Mouse (Mus musculus): ENCODE data around the gene Rnf145. TPM values are rescaled to one million over a fixed set of nuclear protein-coding genes. Genes with fewer than 3 reads are reported as not detected.

Gene Rnf145
- polyA plus RNA-seq, 1 experiment from 2014 or later = 50.5 TPM

DNA sequence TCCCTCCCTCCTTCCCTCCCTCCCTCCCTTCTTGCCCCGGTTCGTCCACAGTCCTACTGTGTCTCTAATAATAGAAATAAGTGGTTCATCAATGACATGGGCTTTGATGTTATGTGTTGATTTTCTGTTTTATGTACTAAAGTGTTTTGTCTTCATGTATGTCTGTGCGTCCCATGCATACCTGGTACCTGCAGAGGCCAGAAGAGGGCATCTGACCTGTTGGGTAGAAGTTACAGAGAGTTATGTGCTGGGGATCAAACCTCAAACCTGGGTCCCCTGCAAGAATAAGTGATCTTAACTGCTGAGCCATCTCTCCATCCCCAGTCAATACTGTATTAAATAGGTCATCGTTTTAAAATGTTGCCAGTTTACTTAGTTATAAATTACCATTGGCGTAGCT is 11.0 kb downstream of the Rnf145 start:
- Histone ChIP-seq H3K36me3 (ENCODE audit: control insufficient read depth, insufficient read depth) (peaks cover 34% of the 10 kb centered on the region), H3K9me3 (replicated peaks; ENCODE audit: control insufficient read depth, low read length) (no peaks in the 10 kb centered on the region), H3K27ac (ENCODE audit: low read length) (no peak overlapping the region), H3K4me1 (ENCODE audit: control insufficient read depth, insufficient read depth, low read length) (no peaks in the 10 kb centered on the region), H3K9ac (ENCODE audit: low read length) (no peak overlapping the region), H3K27me3 (ENCODE audit: control insufficient read depth, insufficient read depth, low read length) (no peaks in the 10 kb centered on the region), H3K4me2 (ENCODE audit: low read depth, low read length) (no peak overlapping the region), H3K4me3 (ENCODE audit: low read length) (no peak overlapping the region)
- ATAC-seq (replicated peaks; ENCODE audit: extremely low read depth, insufficient read depth, low FRiP score) = no peak
- WGBS = 80% methylated on average over 5 of the region's 5 CpGs

DNA sequence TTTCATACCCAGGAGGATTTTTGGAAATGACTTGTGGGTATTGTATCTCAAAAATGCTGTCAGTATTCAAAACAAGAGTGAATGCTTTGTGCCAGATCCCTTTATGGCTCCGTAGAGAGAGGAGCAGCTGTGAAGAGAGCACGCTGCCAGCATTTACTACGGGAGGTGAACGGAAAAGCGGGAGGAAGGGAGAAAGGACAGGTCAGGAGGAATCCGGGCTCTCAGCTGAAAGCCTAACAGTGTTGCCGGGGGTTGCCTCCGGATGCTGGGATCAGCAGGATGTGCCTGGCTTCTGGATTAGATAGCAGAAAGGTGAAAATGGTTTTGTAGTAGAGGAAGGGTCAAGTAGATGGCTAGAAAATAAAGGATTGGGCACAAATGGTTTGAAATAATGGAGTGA is 11.6 kb downstream of the Rnf145 start:
- Histone ChIP-seq H3K4me2 (ENCODE audit: low read depth, low read length) (no peak overlapping the region), H3K27me3 (ENCODE audit: control insufficient read depth, insufficient read depth, low read length) (no peaks in the 10 kb centered on the region), H3K4me3 (ENCODE audit: low read length) (no peak overlapping the region), H3K9me3 (replicated peaks; ENCODE audit: control insufficient read depth, low read length) (no peaks in the 10 kb centered on the region), H3K36me3 (ENCODE audit: control insufficient read depth, insufficient read depth) (peaks cover 29% of the 10 kb centered on the region), H3K9ac (ENCODE audit: low read length) (no peak overlapping the region), H3K27ac (ENCODE audit: low read length) (no peak overlapping the region), H3K4me1 (ENCODE audit: control insufficient read depth, insufficient read depth, low read length) (no peaks in the 10 kb centered on the region)
- ATAC-seq (replicated peaks; ENCODE audit: extremely low read depth, insufficient read depth, low FRiP score) = no peak
- 61% methylated on average over 8 of the region's 8 CpGs for WGBS

GRCm38 (mm10) chr11:44530867-44531266 is 12.1 kb downstream of the Rnf145 start:
- H3K4me2 ChIP-seq (ENCODE audit: low read depth, low read length) = no peak overlapping the region
- WGBS = 74% methylated on average over 11 of the region's 11 CpGs
- no peak overlapping the region for H3K27ac ChIP-seq (ENCODE audit: low read length)
- ATAC-seq (replicated peaks; ENCODE audit: extremely low read depth, insufficient read depth, low FRiP score) = no peak
- H3K9ac ChIP-seq (ENCODE audit: low read length) = no peak overlapping the region
- peaks cover 25% of the 10 kb centered on the region for H3K36me3 ChIP-seq (ENCODE audit: control insufficient read depth, insufficient read depth)
- no peak overlapping the region for H3K4me3 ChIP-seq (ENCODE audit: low read length)
- H3K9me3 ChIP-seq (replicated peaks; ENCODE audit: control insufficient read depth, low read length) = no peaks in the 10 kb centered on the region
- no peaks in the 10 kb centered on the region for H3K27me3 ChIP-seq (ENCODE audit: control insufficient read depth, insufficient read depth, low read length)
- no peaks in the 10 kb centered on the region for H3K4me1 ChIP-seq (ENCODE audit: control insufficient read depth, insufficient read depth, low read length)

DNA sequence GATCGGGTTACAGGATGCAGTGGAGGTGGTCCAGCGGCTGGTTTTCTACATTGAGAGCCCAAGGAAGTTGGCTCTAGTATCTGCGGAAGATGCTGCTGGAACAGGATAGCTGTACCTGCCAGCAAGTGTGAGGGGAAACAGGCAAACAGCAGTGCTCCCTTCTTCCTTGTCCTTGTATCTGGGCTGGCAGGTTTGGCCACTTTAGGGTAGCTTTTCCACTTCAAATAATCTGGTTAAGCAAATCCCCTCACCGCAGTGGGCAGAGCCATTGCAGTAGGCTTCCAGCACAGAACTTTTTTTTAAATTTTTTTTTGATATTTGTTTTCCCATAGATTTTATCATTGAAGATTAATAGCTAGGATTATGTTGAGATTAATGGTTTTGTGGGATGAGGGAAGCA is 12.9 kb downstream of the Rnf145 start:
- no peak overlapping the region for H3K4me2 ChIP-seq (ENCODE audit: low read depth, low read length)
- H3K27ac ChIP-seq (ENCODE audit: low read length) = no peak overlapping the region
- H3K9me3 ChIP-seq (replicated peaks; ENCODE audit: control insufficient read depth, low read length) = no peaks in the 10 kb centered on the region
- no peak for ATAC-seq (replicated peaks; ENCODE audit: extremely low read depth, insufficient read depth, low FRiP score)
- 81% methylated on average over 4 of the region's 4 CpGs for WGBS
- no peaks in the 10 kb centered on the region for H3K27me3 ChIP-seq (ENCODE audit: control insufficient read depth, insufficient read depth, low read length)
- no peaks in the 10 kb centered on the region for H3K4me1 ChIP-seq (ENCODE audit: control insufficient read depth, insufficient read depth, low read length)
- no peak overlapping the region for H3K4me3 ChIP-seq (ENCODE audit: low read length)
- no peak overlapping the region for H3K9ac ChIP-seq (ENCODE audit: low read length)
- peaks cover 21% of the 10 kb centered on the region for H3K36me3 ChIP-seq (ENCODE audit: control insufficient read depth, insufficient read depth)

DNA sequence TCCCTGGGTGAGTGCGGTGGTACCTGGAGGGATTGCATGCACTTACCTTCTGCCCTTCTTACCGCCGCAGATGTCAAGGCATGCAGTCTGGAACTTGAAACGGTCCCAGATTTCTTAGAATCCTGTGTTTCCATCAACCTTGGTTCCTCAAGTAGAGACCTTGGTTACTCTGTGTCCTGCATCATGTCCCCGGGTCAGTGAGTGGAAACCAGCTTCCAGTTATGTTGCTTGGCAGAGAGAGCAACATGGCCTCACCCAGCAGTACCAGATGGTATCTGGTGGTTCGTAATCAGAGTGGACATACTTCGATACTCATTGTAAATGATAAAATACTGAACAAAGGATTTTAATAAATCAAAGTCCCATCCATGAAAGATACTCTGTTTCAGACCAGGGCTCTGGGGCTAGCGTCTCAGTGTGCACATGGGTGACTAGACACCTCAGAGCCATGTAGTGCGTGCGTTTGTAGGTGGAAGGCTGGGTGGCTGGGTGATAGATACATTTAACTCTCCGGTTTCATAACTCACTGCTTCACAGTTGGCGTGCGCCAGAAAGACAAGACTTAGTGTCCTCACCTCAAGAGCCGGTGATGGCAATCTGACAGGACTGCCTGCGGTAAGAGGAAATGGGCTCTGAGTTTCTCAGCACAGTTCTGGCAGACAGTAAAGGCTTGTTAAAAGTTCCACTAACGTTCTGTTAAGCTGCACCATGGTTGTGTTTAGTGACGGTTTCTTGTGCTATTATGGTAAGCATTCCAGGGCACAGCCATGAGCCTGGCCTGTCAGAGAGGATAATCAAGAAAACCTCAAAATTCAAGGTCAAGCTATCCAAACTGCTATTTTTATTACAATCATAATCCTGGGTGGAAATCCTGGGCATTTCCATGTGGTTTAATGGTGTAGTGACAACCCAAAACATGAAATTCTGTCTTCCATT is 14.3 kb downstream of the Rnf145 start:
- Histone ChIP-seq H3K4me2 (ENCODE audit: low read depth, low read length) (no peak overlapping the region), H3K9me3 (replicated peaks; ENCODE audit: control insufficient read depth, low read length) (no peaks in the 10 kb centered on the region), H3K9ac (ENCODE audit: low read length) (no peak overlapping the region), H3K27me3 (ENCODE audit: control insufficient read depth, insufficient read depth, low read length) (no peaks in the 10 kb centered on the region), H3K36me3 (ENCODE audit: control insufficient read depth, insufficient read depth) (peaks cover 20% of the 10 kb centered on the region), H3K4me3 (ENCODE audit: low read length) (no peak overlapping the region), H3K4me1 (ENCODE audit: control insufficient read depth, insufficient read depth, low read length) (no peaks in the 10 kb centered on the region), H3K27ac (ENCODE audit: low read length) (no peak overlapping the region)
- no peak for ATAC-seq (replicated peaks; ENCODE audit: extremely low read depth, insufficient read depth, low FRiP score)
- WGBS = 89% methylated on average over 17 of the region's 17 CpGs

GRCm38 (mm10) chr11:44534999-44535750 is 16.4 kb downstream of the Rnf145 start:
- Histone ChIP-seq H3K27ac (ENCODE audit: low read length) (no peak overlapping the region), H3K4me1 (ENCODE audit: control insufficient read depth, insufficient read depth, low read length) (no peaks in the 10 kb centered on the region), H3K4me3 (ENCODE audit: low read length) (no peak overlapping the region), H3K9me3 (replicated peaks; ENCODE audit: control insufficient read depth, low read length) (no peaks in the 10 kb centered on the region), H3K36me3 (ENCODE audit: control insufficient read depth, insufficient read depth) (peaks cover 14% of the 10 kb centered on the region), H3K4me2 (ENCODE audit: low read depth, low read length) (no peak overlapping the region), H3K27me3 (ENCODE audit: control insufficient read depth, insufficient read depth, low read length) (no peaks in the 10 kb centered on the region), H3K9ac (ENCODE audit: low read length) (no peak overlapping the region)
- no peak for ATAC-seq (replicated peaks; ENCODE audit: extremely low read depth, insufficient read depth, low FRiP score)
- 79% methylated on average over 12 of the region's 12 CpGs for WGBS

DNA sequence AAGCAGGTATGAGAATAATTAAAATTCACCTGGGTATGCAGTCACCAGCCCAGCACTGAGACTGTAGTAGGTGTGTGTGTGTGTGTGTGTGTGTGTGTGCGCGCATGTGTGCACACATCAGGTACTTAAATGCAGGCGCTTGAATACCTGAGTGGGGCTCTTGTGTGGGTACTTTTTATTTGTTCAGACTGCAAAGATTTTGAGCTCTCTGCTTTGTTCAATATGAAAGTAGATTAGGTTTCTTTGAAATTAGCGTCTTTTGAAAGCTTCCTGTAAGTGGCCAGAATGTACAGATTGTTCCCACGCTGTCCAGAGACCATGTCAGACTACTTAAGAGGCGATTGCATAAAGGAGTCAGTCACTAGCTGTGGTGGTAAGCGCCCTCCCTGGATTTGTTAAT is 18.6 kb downstream of the Rnf145 start:
- WGBS = 84% methylated on average over 7 of the region's 7 CpGs
- peaks cover 14% of the 10 kb centered on the region for H3K36me3 ChIP-seq (ENCODE audit: control insufficient read depth, insufficient read depth)
- H3K9ac ChIP-seq (ENCODE audit: low read length) = no peak overlapping the region
- H3K27ac ChIP-seq (ENCODE audit: low read length) = no peak overlapping the region
- no peak overlapping the region for H3K4me2 ChIP-seq (ENCODE audit: low read depth, low read length)
- no peaks in the 10 kb centered on the region for H3K27me3 ChIP-seq (ENCODE audit: control insufficient read depth, insufficient read depth, low read length)
- H3K4me1 ChIP-seq (ENCODE audit: control insufficient read depth, insufficient read depth, low read length) = no peaks in the 10 kb centered on the region
- no peak for ATAC-seq (replicated peaks; ENCODE audit: extremely low read depth, insufficient read depth, low FRiP score)
- H3K4me3 ChIP-seq (ENCODE audit: low read length) = no peak overlapping the region
- no peaks in the 10 kb centered on the region for H3K9me3 ChIP-seq (replicated peaks; ENCODE audit: control insufficient read depth, low read length)

DNA sequence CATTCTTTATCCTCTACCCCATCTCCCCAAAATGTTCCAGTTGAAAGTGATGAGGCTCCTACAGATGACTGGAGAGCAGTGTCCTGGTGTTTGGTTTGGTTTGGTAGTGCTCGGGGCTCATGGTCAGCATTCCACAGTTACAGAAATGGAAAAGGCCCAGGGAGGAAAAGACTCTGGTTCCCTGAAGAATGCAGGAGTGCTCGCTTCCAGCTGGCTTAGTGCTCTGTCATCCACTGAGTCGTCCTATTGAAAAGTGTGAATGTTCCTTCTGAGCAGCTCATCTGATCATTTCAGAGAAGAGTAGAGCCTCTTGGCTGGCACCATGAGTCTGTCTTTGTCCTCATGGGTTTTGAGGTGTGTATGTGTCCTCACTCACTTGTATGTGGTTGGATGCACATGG is 19.3 kb downstream of the Rnf145 start:
- Histone ChIP-seq H3K27ac (ENCODE audit: low read length) (0 out of 2 replicates have a peak overlapping the region, but pooled peaks have one; percentile 12), H3K36me3 (ENCODE audit: control insufficient read depth, insufficient read depth) (peaks cover 10% of the 10 kb centered on the region)

More for the DNA sequence above, 19.3 kb downstream of the Rnf145 start:
- WGBS = 82% methylated on average over 3 of the region's 3 CpGs
- Histone ChIP-seq H3K4me1 (ENCODE audit: control insufficient read depth, insufficient read depth, low read length) (no peaks in the 10 kb centered on the region), H3K27me3 (ENCODE audit: control insufficient read depth, insufficient read depth, low read length) (no peaks in the 10 kb centered on the region), H3K9me3 (replicated peaks; ENCODE audit: control insufficient read depth, low read length) (no peaks in the 10 kb centered on the region), H3K9ac (ENCODE audit: low read length) (no peak overlapping the region), H3K4me3 (ENCODE audit: low read length) (no peak overlapping the region), H3K4me2 (ENCODE audit: low read depth, low read length) (no peak overlapping the region)
- no peak for ATAC-seq (replicated peaks; ENCODE audit: extremely low read depth, insufficient read depth, low FRiP score)
